Mouse (Mus musculus): ENCODE results near the gene Tmco5b.

Tmco5b gene

GRCm38 (mm10) chr2:113285432-113285831 lies at the start of gene Tmco5b:
Gene Tmco5b, plus strand, starts transcription at chr2:113285732.
- DNase-seq = no peak

GRCm38 (mm10) chr2:113236993-113237392 lies 48.5 kb upstream of the Tmco5b start:
- no peak for DNase-seq

GRCm38 (mm10) chr2:113238871-113239270 lies 46.7 kb upstream of the Tmco5b start:
- DNase-seq = no peak

- DNase-seq = peak; percentile 32
Observed at GRCm38 (mm10) chr2:113302349-113303239, 17.1 kb downstream of the Tmco5b start.

GRCm38 (mm10) chr2:113303240-113303538 lies 17.7 kb downstream of the Tmco5b start:
- DNase-seq = no peak

GRCm38 (mm10) chr2:113305339-113305738 lies 19.8 kb downstream of the Tmco5b start:
- peak; percentile 79 for DNase-seq

- DNase-seq = no peak
Observed at GRCm38 (mm10) chr2:113311211-113311610, 25.7 kb downstream of the Tmco5b start.

- no peak for DNase-seq
Observed at GRCm38 (mm10) chr2:113323016-113323415, 37.5 kb downstream of the Tmco5b start.

GRCm38 (mm10) chr2:113333799-113334541 lies 48.4 kb downstream of the Tmco5b start:
- no peak for DNase-seq

- DNase-seq = peak; percentile 21
Observed at GRCm38 (mm10) chr2:113335561-113336294, 50.2 kb downstream of the Tmco5b start.

GRCm38 (mm10) chr2:113344536-113344935 lies 59.0 kb downstream of the Tmco5b start:
- DNase-seq = peak; percentile 49
